Mouse (Mus musculus) frontal cortex, postnatal 25 days (tissue): ENCODE data around the gene Tmem178b.

ENCODE experiments used
- DNase-seq, 2 experiments: peaks; one replicate each; pipeline ENCODE4 v3.0.0; 2022; ENCODE audit warnings: low spot score in 2 of 2

Gene Tmem178b

DNA sequence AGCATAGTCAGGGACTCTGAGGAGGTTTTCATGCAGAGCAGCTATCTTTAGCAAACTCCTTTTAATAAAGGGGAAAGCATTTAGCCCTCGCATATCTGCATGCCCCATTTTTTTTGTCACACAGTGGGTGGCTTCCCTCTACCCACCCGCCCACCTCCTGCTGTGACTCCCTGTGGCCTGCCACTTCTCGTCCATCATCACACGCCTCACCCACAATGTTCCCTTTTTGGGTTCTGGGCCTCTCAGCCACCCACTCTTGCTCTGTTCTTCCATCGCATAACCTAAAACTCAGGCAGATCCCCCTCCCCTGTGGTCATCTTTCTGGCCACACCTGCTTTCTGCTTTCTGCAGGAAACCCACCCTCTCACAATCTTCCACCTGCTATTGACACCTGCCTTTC, 288.3 kb downstream of the Tmem178b start:
- no peak for DNase-seq

DNA sequence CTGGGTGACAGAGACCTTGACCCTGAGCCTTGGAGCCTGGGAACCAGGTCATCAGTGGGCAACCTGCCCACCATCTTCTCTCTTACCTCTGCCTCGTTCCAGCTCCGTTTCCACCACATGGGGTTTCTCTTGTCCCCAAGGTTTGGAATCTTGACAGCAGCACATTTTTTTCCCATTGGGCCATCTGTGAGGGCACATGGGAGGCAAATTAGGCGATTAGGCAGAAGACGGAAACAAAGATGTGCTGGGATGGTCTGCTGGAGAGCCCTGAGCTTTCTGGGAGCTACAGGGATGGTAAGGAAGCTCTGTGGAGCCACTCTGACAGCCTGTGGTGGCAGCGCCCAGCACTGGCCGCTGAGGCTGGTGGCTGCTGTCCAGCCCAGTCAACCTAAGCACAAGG, 300.5 kb downstream of the Tmem178b start:
- DNase-seq = no peak

GRCm38 (mm10) chr6:40177870-40178269, 304.8 kb downstream of the Tmem178b start:
- DNase-seq = no peak

DNA sequence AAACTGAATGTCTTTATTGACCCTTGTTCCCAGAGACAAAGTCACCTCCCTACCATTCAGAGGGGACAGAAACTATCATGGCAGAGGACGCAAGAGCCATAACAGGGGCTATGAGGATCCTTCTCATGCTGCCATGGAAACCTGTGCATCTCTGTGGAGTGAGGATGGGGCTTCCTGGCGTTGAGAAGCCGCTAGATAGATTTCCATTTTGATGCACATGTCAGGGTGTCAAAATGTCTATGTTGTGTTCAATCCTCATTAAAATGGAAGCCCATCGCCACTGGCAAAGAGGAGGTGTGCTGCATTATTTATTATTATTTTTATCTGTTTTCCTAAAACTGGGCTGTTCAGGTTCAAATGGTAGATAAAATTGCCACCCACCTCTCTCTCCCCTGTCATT, 307.5 kb downstream of the Tmem178b start:
- DNase-seq = no peak

DNA sequence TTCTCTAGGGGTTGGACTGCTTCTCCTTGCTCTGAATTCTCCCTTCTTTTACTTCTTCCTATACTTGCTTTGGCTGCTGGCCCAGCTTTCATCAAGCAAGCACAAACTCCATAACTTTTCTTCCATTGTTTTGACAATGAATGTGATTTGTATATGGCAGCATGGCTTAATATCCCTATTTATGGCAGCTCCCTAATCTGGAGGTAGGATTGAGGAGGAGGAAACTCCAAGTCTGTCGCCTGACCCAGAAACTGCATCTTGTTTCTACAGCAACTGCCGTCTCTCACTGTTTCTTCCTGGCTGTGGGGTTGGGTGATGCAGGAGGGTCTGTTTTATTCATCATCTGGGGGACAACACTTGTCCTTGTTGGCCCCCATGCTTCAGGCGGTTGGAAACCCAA, 327.6 kb downstream of the Tmem178b start:
- DNase-seq = no peak

GRCm38 (mm10) chr6:40202602-40203001, 329.5 kb downstream of the Tmem178b start:
- no peak for DNase-seq

GRCm38 (mm10) chr6:40205380-40205779, 332.3 kb downstream of the Tmem178b start:
- no peak for DNase-seq

DNA sequence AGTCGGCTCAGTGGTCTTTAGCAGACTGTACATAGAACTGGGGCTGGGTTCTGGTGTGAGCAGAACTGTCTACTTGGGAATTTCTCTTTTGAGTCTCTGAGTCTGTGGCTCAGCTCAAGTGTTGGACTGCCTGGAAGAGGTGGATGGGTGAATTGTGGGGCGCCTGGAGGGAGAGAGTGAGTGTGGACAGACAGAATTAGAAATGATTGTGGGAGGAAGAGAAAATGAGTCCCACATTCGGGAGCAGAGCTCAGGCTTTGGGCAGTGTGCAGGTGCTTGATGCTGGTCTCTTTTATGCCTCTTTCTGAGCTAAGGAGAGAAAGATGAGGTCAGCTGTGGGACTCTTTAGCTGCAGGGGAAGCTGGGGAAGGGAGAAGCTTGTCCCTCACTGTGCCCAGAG, 334.9 kb downstream of the Tmem178b start:
- no peak for DNase-seq

- DNase-seq = no peak
Observed at GRCm38 (mm10) chr6:40209172-40209571, 336.1 kb downstream of the Tmem178b start.

DNA sequence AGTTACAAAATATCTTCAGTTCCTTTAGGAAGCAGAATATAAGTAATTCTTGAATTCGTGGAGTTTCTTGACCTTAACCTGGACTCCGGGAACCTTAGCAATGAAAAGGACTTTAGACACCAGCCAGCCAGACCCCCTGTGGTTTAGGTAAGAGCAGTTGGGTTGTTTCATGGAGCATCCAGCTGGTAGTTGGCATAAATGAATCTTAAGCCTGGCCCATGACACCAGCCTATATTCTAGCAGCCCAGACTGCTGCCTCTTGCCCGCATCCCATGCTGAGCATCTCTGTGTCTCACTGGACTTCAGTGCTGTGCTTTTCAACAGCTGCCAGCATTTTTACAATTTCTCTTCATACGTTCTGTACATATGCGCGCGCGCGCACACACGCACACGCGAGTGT, 344.1 kb downstream of the Tmem178b start:
- no peak for DNase-seq

DNA sequence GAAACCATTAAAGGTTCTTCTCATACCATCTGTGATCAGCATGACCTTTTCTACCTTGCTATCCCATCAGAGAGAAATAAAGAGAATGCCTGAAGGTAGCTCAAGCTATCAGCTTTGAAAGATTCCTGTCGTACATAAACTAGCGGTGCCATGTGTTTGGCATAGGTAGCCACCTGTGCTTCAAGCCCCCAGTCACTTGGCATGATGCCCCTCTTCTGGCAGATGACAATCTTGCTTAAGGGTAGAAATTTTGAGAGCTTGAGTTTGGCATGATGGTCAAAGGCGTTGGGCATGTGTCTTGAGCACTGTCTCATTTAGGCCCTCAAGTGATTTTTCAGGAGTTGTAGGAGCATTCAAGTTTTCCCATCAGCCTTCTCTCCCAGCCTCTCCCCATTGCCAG, 344.6 kb downstream of the Tmem178b start:
- DNase-seq = no peak

- no peak for DNase-seq
Observed at GRCm38 (mm10) chr6:40220634-40221120, 347.6 kb downstream of the Tmem178b start.

DNA sequence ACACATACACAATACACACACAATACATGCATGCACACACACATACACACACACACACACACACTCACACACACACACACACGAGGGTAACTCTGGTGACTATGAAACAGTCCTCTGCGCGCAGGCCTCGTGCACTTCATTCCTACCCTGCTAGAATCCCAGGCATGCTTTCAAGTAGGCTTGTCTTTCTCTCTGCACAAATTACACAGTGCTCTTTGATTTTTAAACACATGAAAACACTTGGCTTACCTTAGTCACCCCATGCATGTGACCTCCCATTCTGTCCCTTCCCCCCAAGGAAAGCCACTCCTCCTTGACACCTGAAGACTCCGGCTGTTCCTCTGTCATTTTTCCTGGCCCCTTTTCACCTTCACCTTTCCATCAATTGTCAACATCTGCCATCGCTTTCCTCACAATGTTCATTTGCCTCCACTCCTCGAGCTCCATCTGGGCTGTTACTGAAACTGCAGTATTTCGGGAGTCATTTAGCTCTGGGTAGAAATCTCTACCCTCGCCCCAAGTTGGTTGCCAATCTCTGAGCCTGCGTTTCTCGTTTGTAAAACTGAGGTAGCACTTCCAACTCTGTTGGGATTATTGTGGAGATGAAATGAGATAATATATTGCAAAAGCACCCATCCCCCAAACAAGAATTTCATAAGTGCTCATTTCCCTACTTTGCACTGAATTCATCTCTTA, 352.7 kb downstream of the Tmem178b start:
- no peak for DNase-seq

DNA sequence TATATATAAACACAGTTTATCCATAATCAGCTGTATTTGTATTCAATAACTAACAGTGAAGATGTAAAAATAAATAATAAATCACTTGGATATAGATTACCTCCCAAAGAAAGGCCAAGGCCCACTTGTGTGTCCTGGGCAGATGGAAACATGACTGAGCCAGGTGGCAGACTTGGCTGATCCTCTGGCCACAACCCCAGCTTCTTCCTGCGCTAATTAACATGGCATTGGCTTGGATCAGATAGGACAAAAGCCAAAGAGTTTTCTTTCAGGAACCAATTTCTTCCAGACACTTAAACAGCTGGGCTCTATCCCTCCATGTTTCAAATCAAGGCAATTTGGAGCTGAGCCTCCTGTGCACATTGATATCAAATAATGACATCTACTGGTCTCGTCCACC, 355.9 kb downstream of the Tmem178b start:
- no peak for DNase-seq

DNA sequence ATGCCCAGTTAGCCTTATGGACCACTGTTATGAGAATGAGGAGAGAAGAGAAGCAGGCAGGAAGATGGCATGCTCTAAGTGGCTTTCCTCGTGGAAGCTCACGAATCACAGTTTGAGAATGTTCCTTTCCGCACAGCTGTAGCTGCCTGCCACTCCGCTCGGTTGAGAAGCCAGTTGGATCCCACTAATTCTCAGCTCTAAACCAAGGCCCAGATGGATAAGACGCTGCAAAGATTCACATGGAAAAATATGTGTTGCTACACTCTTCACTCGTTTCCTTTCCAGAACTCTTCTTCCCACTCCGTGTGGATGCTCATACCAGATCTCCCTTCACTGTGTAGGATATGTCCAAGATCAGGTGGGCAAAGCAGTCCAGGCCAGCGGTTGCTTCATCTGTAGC, 356.9 kb downstream of the Tmem178b start:
- DNase-seq = no peak

- no peak for DNase-seq
Observed at GRCm38 (mm10) chr6:40234066-40234465, 361.0 kb downstream of the Tmem178b start.

- peak; percentile 68 to 73 for DNase-seq
Observed at GRCm38 (mm10) chr6:40235793-40236470, 362.9 kb downstream of the Tmem178b start.

DNA sequence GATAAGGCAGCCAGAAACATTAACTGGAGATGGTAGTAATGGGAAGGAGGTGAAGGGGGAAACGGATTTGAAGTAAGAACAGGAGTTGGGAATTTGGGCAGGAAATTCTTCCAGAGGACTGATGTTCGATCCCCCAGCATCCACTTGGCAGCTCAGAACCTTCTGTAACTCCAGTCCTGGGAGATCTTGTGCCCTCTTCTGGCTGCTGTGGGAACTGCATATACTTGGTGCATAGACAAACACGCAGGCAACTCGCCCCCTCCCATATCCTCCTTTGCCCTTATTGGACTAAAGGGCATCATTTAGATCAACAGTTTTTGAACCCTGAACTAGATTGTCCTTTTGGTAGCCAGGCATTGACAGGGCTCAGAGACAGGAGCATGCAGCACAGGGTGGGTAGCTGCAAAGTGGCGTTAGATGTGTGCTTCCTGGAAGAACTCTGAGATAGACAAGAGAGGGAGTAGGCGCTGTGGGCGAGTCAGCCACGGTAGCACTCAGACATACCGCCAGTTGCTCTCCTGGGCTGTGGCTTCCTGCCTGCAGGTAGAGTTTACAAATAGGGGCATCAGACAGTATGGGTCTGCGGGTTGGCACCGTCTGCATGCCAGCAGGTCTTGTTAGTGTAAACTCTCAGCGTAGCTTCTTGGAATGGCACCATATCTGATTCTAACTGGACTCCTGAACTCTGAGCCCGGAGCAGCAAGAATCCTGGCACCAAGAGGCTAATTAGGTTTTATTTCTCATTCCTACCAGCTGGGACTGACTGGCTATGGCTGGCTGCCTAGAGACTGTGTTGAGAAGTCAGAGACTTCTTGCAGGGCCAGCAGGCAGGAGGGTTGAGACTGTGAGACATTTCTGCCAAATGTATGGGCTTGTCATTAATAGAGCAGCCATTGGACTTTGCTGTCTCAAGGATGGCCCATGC, 364.0 kb downstream of the Tmem178b start:
- peak in 1 of 2 experiments; percentile 25 for DNase-seq

DNA sequence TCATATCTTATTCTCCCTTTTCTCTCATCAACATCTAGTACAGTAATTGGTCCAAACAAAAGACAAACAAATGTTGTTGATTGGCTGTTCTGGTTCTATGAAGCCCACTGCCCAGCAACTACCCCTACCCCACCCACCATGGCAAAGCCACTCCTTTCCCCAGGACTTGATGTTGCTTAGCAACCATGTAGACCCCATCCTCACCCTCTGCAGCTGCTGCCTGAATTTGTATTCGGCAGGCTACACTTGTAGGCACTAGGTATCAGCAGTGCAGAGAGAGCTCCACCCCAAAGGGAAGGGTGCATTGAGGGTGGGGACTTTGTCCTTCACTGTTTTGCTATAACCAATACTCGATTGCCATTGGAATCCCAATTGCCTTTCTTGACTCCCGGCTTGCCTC, 365.8 kb downstream of the Tmem178b start:
- DNase-seq = no peak

- no peak for DNase-seq
Observed at GRCm38 (mm10) chr6:40240671-40241070, 367.6 kb downstream of the Tmem178b start.

GRCm38 (mm10) chr6:40247398-40247946, 374.4 kb downstream of the Tmem178b start:
- no peak for DNase-seq

DNA sequence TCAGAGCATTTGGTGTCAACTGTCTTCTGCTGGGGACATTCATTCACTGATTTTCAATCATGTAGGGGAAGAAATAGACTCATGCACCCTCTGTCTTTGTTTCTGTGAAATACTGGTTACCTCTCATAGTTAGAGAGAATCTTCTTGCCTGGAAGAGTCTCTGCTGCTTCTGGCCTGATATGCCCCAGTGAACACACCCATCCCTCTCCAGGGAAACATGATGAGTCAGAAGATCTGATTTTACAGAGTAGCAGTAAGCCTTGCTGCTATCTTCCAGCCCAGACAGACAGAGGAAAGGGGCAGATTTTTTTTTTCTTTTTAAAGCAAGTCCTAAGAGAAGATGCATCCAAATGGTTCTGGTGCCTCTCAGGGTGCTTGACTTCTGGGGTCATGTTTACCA, 376.9 kb downstream of the Tmem178b start:
- no peak for DNase-seq
